Mouse (Mus musculus): ENCODE measurements at regions not wholly inside any gene's neighbourhood (a gene's known extent, or its start where the extent isn't known, plus 50 kb on each side); places are given as distances from the start of the nearest gene placed in this dataset.
A peak's percentile ranks its signal among the peaks of the same experiment; 100 is the strongest.

DNA sequence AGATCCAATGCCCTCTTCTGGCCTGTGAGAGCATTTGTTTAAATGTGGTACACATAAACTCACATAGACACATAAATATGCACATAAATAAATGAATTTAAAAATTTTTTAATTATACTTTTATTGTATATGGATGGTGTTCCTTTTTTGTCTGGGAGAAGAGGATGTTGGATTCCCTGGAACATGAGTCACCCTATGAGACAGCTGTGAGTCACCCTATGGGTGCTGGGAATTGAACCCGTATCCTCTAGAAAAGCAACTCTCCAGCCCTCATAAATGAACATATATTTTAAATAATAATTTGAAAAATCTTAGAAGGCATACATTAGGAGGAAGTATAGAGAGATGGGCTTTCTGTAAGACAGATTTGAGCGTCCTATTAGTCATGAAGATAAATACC is 76.1 kb upstream of the Dynlt3 start:
- TF ChIP-seq CTCF (IDR thresholded peaks at IDR 0.05; ENCODE audit: low read depth): no peak
- no peak for TF ChIP-seq EP300 (IDR thresholded peaks at IDR 0.05; ENCODE audit: low read depth)
- Histone ChIP-seq H3K4me1 (ENCODE audit: control insufficient read depth, insufficient read depth) (no peaks in the 10 kb centered on the region), H3K36me3 (replicated peaks; ENCODE audit: control insufficient read depth, insufficient read depth, low read length) (no peaks in the 10 kb centered on the region), H3K9ac (replicated peaks; ENCODE audit: low read depth, low read length) (no peak overlapping the region), H3K27ac (ENCODE audit: low read depth) (no peak overlapping the region), H3K27me3 (ENCODE audit: control insufficient read depth, insufficient read depth, low read length) (no peaks in the 10 kb centered on the region), H3K4me3 (ENCODE audit: low read depth, low read length) (no peak overlapping the region), H3K4me2 (ENCODE audit: low read depth, low read length) (no peak overlapping the region), H3K9me3 (replicated peaks; ENCODE audit: control insufficient read depth, low read length) (no peaks in the 10 kb centered on the region)
- ATAC-seq (ENCODE audit: insufficient read depth, low read depth) (no peak), DNase-seq (ENCODE audit: low spot score) (no peak)
- WGBS: 81% methylated on average over 2 of the region's 2 CpGs

- Histone ChIP-seq H3K4me1 (ENCODE audit: control insufficient read depth, insufficient read depth) (no peaks in the 10 kb centered on the region), H3K9ac (replicated peaks; ENCODE audit: low read depth, low read length) (no peak overlapping the region), H3K4me2 (ENCODE audit: low read depth, low read length) (no peak overlapping the region), H3K27ac (ENCODE audit: low read depth) (no peak overlapping the region), H3K4me3 (ENCODE audit: low read depth, low read length) (no peak overlapping the region), H3K36me3 (replicated peaks; ENCODE audit: control insufficient read depth, insufficient read depth, low read length) (no peaks in the 10 kb centered on the region), H3K27me3 (ENCODE audit: control insufficient read depth, insufficient read depth, low read length) (no peaks in the 10 kb centered on the region), H3K9me3 (replicated peaks; ENCODE audit: control insufficient read depth, low read length) (no peaks in the 10 kb centered on the region)
- no peak for DNase-seq (ENCODE audit: low spot score)
- ATAC-seq (ENCODE audit: insufficient read depth, low read depth): no peak
- TF ChIP-seq CTCF (IDR thresholded peaks at IDR 0.05; ENCODE audit: low read depth) (no peak), EP300 (IDR thresholded peaks at IDR 0.05; ENCODE audit: low read depth) (no peak)
- 66% methylated on average over 3 of the region's 3 CpGs for WGBS
Measured at GRCm38 (mm10) chrX:9742518-9742917, 79.7 kb upstream of the Dynlt3 start.

- peak; percentile 20; the same call in 1 of the 2 replicates for TF ChIP-seq CTCF (IDR thresholded peaks at IDR 0.05; ENCODE audit: low read depth)
- TF ChIP-seq EP300 (IDR thresholded peaks at IDR 0.05; ENCODE audit: low read depth): no peak
Measured at GRCm38 (mm10) chrX:9747305-9747938, 84.6 kb upstream of the Dynlt3 start.

GRCm38 (mm10) chrX:9752954-9753572 is 90.3 kb upstream of the Dynlt3 start:
- H3K36me3 ChIP-seq (replicated peaks; ENCODE audit: control insufficient read depth, insufficient read depth, low read length): no peaks in the 10 kb centered on the region
- H3K9me3 ChIP-seq (replicated peaks; ENCODE audit: control insufficient read depth, low read length): no peaks in the 10 kb centered on the region
- H3K4me3 ChIP-seq (ENCODE audit: low read depth, low read length): no peak overlapping the region
- H3K27me3 ChIP-seq (ENCODE audit: control insufficient read depth, insufficient read depth, low read length): no peaks in the 10 kb centered on the region
- TF ChIP-seq EP300 (IDR thresholded peaks at IDR 0.05; ENCODE audit: low read depth) (no peak), CTCF (IDR thresholded peaks at IDR 0.05; ENCODE audit: low read depth) (no peak)
- DNase-seq (ENCODE audit: low spot score) (no peak), ATAC-seq (ENCODE audit: insufficient read depth, low read depth) (no peak)
- no peak overlapping the region for H3K4me2 ChIP-seq (ENCODE audit: low read depth, low read length)
- 34% methylated on average over 5 of the region's 5 CpGs for WGBS
- no peaks in the 10 kb centered on the region for H3K4me1 ChIP-seq (ENCODE audit: control insufficient read depth, insufficient read depth)
- no peak overlapping the region for H3K9ac ChIP-seq (replicated peaks; ENCODE audit: low read depth, low read length)
- H3K27ac ChIP-seq (ENCODE audit: low read depth): no peak overlapping the region

More at GRCm38 (mm10) chrX:9747305-9747938, 84.6 kb upstream of the Dynlt3 start:
- no peak for ATAC-seq (ENCODE audit: insufficient read depth, low read depth)
- Histone ChIP-seq H3K4me2 (ENCODE audit: low read depth, low read length) (peak overlapping the region; percentile 58), H3K27ac (ENCODE audit: low read depth) (no peak overlapping the region), H3K4me3 (ENCODE audit: low read depth, low read length) (peak overlapping the region; percentile 31), H3K4me1 (ENCODE audit: control insufficient read depth, insufficient read depth) (no peaks in the 10 kb centered on the region), H3K36me3 (replicated peaks; ENCODE audit: control insufficient read depth, insufficient read depth, low read length) (no peaks in the 10 kb centered on the region), H3K9ac (replicated peaks; ENCODE audit: low read depth, low read length) (no peak overlapping the region), H3K9me3 (replicated peaks; ENCODE audit: control insufficient read depth, low read length) (no peaks in the 10 kb centered on the region), H3K27me3 (ENCODE audit: control insufficient read depth, insufficient read depth, low read length) (no peaks in the 10 kb centered on the region)
- WGBS: 18% methylated on average over 16 of the region's 27 CpGs
- DNase-seq (ENCODE audit: low spot score): no peak

DNA sequence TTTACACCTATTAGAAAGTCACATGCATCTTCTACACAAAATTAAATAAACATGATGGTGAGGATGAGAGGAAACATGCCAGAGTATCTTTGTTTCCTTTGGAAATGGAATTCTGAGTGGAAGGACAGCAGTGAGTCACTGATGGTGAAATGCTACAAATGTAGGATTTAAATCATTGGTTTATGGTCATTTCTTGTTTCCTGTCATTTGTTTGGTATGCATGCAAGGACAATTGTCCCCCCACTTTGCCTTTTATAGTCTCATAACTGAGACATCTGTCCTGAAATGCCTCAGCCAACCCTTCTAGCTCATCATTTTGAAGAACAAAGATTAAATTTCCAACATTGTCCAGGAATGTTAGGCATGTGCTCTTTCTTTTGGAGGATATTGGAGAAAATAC is 77.2 kb upstream of the Hypm start:
- ATAC-seq (ENCODE audit: insufficient read depth, low read depth) (no peak), DNase-seq (ENCODE audit: low spot score) (no peak)
- Histone ChIP-seq H3K4me3 (ENCODE audit: low read depth, low read length) (no peak overlapping the region), H3K27me3 (ENCODE audit: control insufficient read depth, insufficient read depth, low read length) (no peaks in the 10 kb centered on the region), H3K9me3 (replicated peaks; ENCODE audit: control insufficient read depth, low read length) (no peaks in the 10 kb centered on the region), H3K9ac (replicated peaks; ENCODE audit: low read depth, low read length) (no peak overlapping the region), H3K4me1 (ENCODE audit: control insufficient read depth, insufficient read depth) (no peaks in the 10 kb centered on the region), H3K4me2 (ENCODE audit: low read depth, low read length) (no peak overlapping the region), H3K27ac (ENCODE audit: low read depth) (no peak overlapping the region), H3K36me3 (replicated peaks; ENCODE audit: control insufficient read depth, insufficient read depth, low read length) (no peaks in the 10 kb centered on the region)
- TF ChIP-seq EP300 (IDR thresholded peaks at IDR 0.05; ENCODE audit: low read depth) (no peak), CTCF (IDR thresholded peaks at IDR 0.05; ENCODE audit: low read depth) (no peak)

DNA sequence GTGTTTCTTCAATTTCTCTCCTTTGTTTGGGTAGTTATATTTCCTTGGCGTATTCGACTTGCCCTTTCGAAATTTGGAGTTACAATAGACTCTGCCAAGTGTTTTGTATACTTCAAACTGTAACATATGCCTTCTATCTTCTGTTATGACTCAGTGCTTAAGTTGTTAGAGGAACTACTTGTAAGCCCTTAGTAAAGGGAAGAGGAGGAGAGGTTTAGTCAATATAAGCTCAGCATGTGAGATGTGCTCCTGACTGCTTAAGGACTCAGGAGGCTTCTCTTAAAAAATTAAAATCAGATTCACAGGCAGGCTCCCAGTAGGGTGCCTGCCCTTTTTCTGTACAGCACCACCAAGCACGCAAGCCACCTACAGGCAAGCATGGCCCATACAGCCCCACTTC is 69.2 kb upstream of the Hypm start:
- H3K4me1 ChIP-seq (ENCODE audit: control insufficient read depth, insufficient read depth): no peaks in the 10 kb centered on the region
- H3K4me2 ChIP-seq (ENCODE audit: low read depth, low read length): no peak overlapping the region
- H3K4me3 ChIP-seq (ENCODE audit: low read depth, low read length): no peak overlapping the region
- no peak for DNase-seq (ENCODE audit: low spot score)
- no peak for ATAC-seq (ENCODE audit: insufficient read depth, low read depth)
- no peak overlapping the region for H3K9ac ChIP-seq (replicated peaks; ENCODE audit: low read depth, low read length)
- TF ChIP-seq EP300 (IDR thresholded peaks at IDR 0.05; ENCODE audit: low read depth) (no peak), CTCF (IDR thresholded peaks at IDR 0.05; ENCODE audit: low read depth) (no peak)
- H3K9me3 ChIP-seq (replicated peaks; ENCODE audit: control insufficient read depth, low read length): no peaks in the 10 kb centered on the region
- no peaks in the 10 kb centered on the region for H3K36me3 ChIP-seq (replicated peaks; ENCODE audit: control insufficient read depth, insufficient read depth, low read length)
- H3K27me3 ChIP-seq (ENCODE audit: control insufficient read depth, insufficient read depth, low read length): no peaks in the 10 kb centered on the region
- 72% methylated on average over 4 of the region's 4 CpGs for WGBS
- no peak overlapping the region for H3K27ac ChIP-seq (ENCODE audit: low read depth)
